Mouse (Mus musculus) E14TG2a.4 (cell line): ENCODE measurements around the gene 4921524J17Rik.

Source experiments
- CTCF ChIP-seq: conservative IDR thresholded peaks from 2 replicates; pipeline ENCODE4 v1.5.1; 2014; ENCODE audit warnings: low read length
- NANOG ChIP-seq: IDR thresholded peaks from 2 replicates; pipeline ENCODE4 v1.6.1; 2014; ENCODE audit warnings: borderline replicate concordance, low read length, mixed read lengths
- POU5F1 ChIP-seq: IDR thresholded peaks from 2 replicates; pipeline ENCODE4 v1.6.1; 2014; ENCODE audit warnings: low read length, borderline replicate concordance

GRCm38 (mm10) chr8:85456536-85456935 lies 23.9 kb upstream of the 4921524J17Rik start:
- peak; percentile 65 for TF ChIP-seq CTCF
- no peak for TF ChIP-seq NANOG
- TF ChIP-seq POU5F1 = no peak
